Mouse (Mus musculus) midbrain, embryonic 10.5 days (tissue): ENCODE results near the gene Chst4. TPM values are rescaled to one million over a fixed set of nuclear protein-coding genes. Genes with fewer than 3 reads are reported as not detected.

Source experiments
- DNase-seq: peaks from one replicate; pipeline ENCODE4 v3.0.0-alpha.2; 2017; ENCODE audit warnings: low spot score
- H3K27ac ChIP-seq: fragments of 300-500 bp; sonication (generic); replicated peaks from 2 replicates; pipeline ENCODE4 v1.5.1; 2016; ENCODE audit warnings: mild to moderate bottlenecking
- H3K27me3 ChIP-seq: fragments of 300-500 bp; sonication (generic); 2 replicates; pipeline ENCODE4 v1.6.1; 2016; ENCODE audit warnings: low read depth, mild to moderate bottlenecking; ENCODE audit not compliant: poor library complexity, severe bottlenecking
- H3K36me3 ChIP-seq: fragments of 300-500 bp; sonication (generic); 2 replicates; pipeline ENCODE4 v1.6.1; 2016; ENCODE audit warnings: mild to moderate bottlenecking, moderate library complexity
- H3K4me1 ChIP-seq: fragments of 300-500 bp; sonication (generic); 2 replicates; pipeline ENCODE4 v1.6.1; 2016
- H3K4me3 ChIP-seq: fragments of 300-500 bp; sonication (generic); 2 replicates; pipeline ENCODE4 v1.5.1; 2016; ENCODE audit warnings: mild to moderate bottlenecking, moderate library complexity
- H3K9me3 ChIP-seq: fragments of 300-500 bp; sonication (generic); replicated peaks from 2 replicates; pipeline ENCODE4 v1.6.1; 2016; ENCODE audit warnings: mild to moderate bottlenecking
- WGBS: fragments of 180-500 bp; shearing (Covaris S2); methylation state at CpG from one replicate; pipeline ENCODE4 v1.1.7; 2016; 5-methylcytosine and 5-hydroxymethylcytosine counted together
- polyA plus RNA-seq: library from polyadenylated mRNA; unstranded; fragments of >200 nt; fragmentation: Nextera tagmentation; extraction: Ambion mirVana; gene quantifications from 2 replicates; pipeline ENCODE4 v1.2.1, GENCODE M21; 2016

The Chst4 gene
- polyA plus RNA-seq = 0.06 TPM in 1 of 2 replicates, not detected in the other

GRCm38 (mm10) chr8:110039659-110040058 lies at the start of gene Chst4:
Chst4 (minus strand) TSS chr8:110039740.
- no peak for DNase-seq
- Histone ChIP-seq H3K9me3 (no peaks in the 10 kb centered on the region), H3K27ac (no peak within 1 kb of the TSS), H3K27me3 (no peaks in the 10 kb centered on the region), H3K4me1 (peaks cover 8% of the 10 kb centered on the region), H3K4me3 (no peak within 1 kb of the TSS), H3K36me3 (no peaks in the 10 kb centered on the region)
- WGBS = 89% methylated on average over 5 of the region's 5 CpGs

GRCm38 (mm10) chr8:110082416-110083105 lies 43.0 kb upstream of the Chst4 start:
- H3K27ac ChIP-seq = no peak overlapping the region
- H3K4me3 ChIP-seq = no peak overlapping the region
- peaks cover 8% of the 10 kb centered on the region; the same call in 1 of the 2 replicates for H3K9me3 ChIP-seq
- WGBS = 83% methylated on average over 11 of the region's 11 CpGs
- DNase-seq = no peak
- H3K27me3 ChIP-seq = no peaks in the 10 kb centered on the region
- peaks cover 19% of the 10 kb centered on the region for H3K4me1 ChIP-seq
- H3K36me3 ChIP-seq = peaks cover 55% of the 10 kb centered on the region

DNA sequence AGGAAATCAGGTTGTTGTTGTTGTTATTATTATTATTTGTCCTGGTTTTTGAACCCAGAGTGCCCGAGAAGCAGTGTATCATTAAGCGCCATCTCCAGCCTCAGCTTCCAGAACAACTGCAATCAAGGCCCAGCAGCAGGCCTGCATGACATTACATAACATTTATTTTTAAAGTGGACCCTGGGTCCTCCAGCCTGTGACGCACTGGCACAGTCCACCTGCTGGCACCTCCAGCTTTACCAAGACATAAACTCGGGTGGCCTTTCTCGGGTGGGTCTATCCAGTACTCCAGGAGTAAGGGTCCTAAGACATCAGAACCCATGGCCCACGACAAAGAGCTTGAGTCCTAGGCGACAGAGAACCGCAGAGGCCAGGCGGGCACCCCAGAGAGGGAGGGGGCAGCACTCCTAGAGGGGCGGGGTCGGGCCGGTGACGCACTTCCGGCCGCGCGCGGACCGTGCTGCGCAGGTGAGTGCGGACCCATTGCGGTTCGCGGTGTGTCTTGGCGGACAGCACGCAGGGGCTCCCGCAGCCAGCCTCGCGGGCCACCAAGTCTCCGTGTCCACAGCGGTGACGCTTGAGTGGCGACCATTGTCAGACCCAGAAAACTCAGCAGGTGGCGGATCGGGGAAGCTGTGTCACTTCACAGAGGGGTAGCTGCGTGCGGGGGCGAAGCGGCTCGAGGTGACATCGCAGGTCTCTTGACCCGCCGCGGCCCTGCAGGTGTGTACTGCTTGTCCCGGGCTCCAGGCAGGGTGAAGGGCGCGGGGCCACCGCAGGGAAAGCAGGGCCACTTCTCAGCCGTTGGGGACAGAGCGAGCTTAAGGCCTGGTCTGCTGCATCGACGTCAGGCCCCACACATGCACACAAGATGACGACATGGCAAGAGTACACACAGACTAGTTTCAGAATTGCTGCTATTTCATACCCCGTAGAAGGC lies 40.0 kb upstream of the Chst4 start, which contains the start of gene Zfp612:
TSS of gene Zfp612 (plus strand) at position 465 of the 940 bp plus-strand sequence.
- Histone ChIP-seq H3K9me3 (no peaks in the 10 kb centered on the region), H3K27me3 (no peaks in the 10 kb centered on the region), H3K36me3 (peaks cover 25% of the 10 kb centered on the region), H3K4me3 (peak within 1 kb of the TSS; percentile 75), H3K4me1 (peaks cover 19% of the 10 kb centered on the region), H3K27ac (peak within 1 kb of the TSS; percentile 82)
- 7% methylated on average over 54 of the region's 54 CpGs for WGBS
- DNase-seq = peak; percentile 72

DNA sequence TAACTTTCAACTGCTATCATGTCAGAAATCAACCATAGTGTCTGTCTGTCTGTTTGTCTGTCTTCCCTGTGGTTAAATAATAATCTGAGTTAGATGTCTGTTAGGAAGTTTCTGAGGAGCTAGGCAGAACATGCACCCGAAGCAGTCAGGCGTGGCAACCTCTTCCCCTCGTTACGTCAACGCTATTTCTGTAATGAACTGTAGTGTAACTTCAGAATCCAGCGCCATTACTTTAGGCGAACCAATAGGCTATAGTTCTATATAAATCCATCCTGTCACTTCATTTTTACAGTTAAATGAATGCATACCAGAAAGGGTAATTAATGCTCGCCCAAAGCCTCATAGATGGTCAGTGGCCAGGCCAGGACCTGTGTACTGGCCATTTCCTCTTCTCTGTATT lies 35.0 kb upstream of the Chst4 start:
- Histone ChIP-seq H3K27me3 (no peaks in the 10 kb centered on the region), H3K9me3 (no peaks in the 10 kb centered on the region), H3K4me3 (no peak overlapping the region), H3K27ac (no peak overlapping the region), H3K4me1 (peaks cover 4% of the 10 kb centered on the region), H3K36me3 (no peaks in the 10 kb centered on the region)
- 87% methylated on average over 8 of the region's 8 CpGs for WGBS
- no peak for DNase-seq

DNA sequence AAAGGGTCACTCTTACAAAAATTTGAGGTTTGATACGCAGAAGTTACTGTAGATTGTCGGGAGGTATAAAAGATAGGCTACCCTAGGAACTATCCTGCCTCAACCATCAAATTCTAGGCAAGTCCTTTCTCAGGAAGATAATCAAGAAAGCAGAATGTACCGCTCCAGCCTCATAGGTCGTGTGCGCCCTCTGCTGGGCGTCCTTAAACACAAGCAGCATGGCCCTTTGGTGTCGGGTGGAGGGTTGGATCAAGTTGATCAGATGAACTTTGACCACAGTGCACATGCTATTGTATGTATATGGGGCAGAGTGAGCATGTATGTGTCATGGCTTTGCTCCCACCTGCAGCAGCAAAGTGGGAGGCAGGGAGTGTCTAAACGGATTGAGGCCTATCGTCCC lies 32.1 kb upstream of the Chst4 start:
- H3K27me3 ChIP-seq = no peaks in the 10 kb centered on the region
- DNase-seq = peak; percentile 65
- H3K4me3 ChIP-seq = no peak overlapping the region
- no peaks in the 10 kb centered on the region for H3K9me3 ChIP-seq
- H3K4me1 ChIP-seq = no peaks in the 10 kb centered on the region
- H3K27ac ChIP-seq = no peak overlapping the region
- WGBS = 13% methylated on average over 9 of the region's 9 CpGs
- H3K36me3 ChIP-seq = no peaks in the 10 kb centered on the region

DNA sequence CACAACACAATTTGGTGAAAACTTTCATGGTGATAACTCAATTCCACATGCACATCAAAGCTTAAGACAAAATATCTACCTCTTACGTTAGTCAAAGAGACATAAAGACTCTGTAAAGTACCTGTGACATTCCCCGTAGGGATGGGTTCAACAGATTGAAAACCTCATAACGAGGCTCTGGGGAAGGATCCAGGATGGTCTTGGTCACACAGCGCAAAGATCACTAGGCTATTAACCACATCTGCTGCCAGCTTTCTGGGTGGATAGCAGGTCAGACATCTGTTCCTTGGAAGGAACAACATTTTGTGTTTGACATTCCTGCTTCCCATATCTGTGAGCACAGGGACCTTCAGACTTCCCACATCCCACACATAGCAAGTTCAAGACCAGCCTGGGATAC lies 30.2 kb upstream of the Chst4 start:
- Histone ChIP-seq H3K4me3 (no peak overlapping the region), H3K27me3 (no peaks in the 10 kb centered on the region), H3K4me1 (no peaks in the 10 kb centered on the region), H3K9me3 (no peaks in the 10 kb centered on the region), H3K36me3 (no peaks in the 10 kb centered on the region), H3K27ac (no peak overlapping the region)
- no peak for DNase-seq
- WGBS = 94% methylated on average over 4 of the region's 4 CpGs

DNA sequence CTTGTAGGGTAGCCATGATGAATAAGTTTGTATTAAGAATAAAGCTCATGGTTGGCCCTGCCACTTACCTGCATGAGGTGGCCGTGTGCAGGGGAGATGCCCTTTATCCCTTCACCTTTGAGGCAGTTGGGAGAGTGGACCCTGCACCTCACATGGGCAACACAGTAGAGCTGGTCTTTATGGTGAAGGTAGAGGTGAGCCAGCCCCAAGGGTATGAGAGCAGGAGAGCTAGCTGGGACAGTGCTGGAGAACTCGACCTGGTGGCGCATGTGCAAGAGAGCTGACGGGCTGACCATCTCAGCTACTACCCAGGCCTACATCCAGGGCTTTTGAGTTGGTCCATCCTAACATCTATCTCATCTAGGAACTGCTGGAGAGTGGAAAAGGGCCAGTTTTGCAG lies 26.1 kb upstream of the Chst4 start:
- DNase-seq = no peak
- 85% methylated on average over 4 of the region's 4 CpGs for WGBS
- H3K4me3 ChIP-seq = no peak overlapping the region
- no peaks in the 10 kb centered on the region for H3K36me3 ChIP-seq
- no peaks in the 10 kb centered on the region for H3K27me3 ChIP-seq
- no peaks in the 10 kb centered on the region for H3K9me3 ChIP-seq
- H3K27ac ChIP-seq = no peak overlapping the region
- no peaks in the 10 kb centered on the region for H3K4me1 ChIP-seq

- no peaks in the 10 kb centered on the region for H3K27me3 ChIP-seq
- no peaks in the 10 kb centered on the region for H3K4me1 ChIP-seq
- H3K9me3 ChIP-seq = no peaks in the 10 kb centered on the region
- H3K4me3 ChIP-seq = no peak overlapping the region
- no peak overlapping the region for H3K27ac ChIP-seq
- WGBS = 94% methylated on average over 18 of the region's 18 CpGs
- DNase-seq = no peak
- no peaks in the 10 kb centered on the region for H3K36me3 ChIP-seq
These were observed 25.2 kb upstream of the Chst4 start for GRCm38 (mm10) chr8:110064606-110065365.

DNA sequence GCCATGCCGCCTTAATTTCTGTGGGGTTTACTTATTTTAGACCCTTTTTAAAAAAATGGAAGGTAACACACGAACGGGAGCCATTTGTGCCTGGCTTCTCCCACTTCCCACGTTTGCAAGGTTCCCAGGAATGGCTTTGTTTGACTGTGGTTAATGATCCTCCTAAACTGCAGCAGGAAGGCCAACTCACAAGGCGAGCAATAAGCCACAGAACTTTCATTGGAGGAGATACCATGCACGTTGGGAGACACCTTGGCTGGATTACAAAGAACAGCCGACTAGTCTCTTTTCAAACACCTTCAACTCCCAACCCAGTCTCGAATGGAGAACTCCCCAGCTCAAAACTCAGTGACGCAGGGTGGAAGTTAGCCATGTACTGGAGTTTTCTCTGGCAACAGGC lies 24.6 kb upstream of the Chst4 start:
- Histone ChIP-seq H3K36me3 (no peaks in the 10 kb centered on the region), H3K9me3 (no peaks in the 10 kb centered on the region), H3K27ac (no peak overlapping the region), H3K4me1 (no peaks in the 10 kb centered on the region), H3K27me3 (no peaks in the 10 kb centered on the region), H3K4me3 (no peak overlapping the region)
- WGBS = 83% methylated on average over 9 of the region's 9 CpGs
- DNase-seq = no peak

DNA sequence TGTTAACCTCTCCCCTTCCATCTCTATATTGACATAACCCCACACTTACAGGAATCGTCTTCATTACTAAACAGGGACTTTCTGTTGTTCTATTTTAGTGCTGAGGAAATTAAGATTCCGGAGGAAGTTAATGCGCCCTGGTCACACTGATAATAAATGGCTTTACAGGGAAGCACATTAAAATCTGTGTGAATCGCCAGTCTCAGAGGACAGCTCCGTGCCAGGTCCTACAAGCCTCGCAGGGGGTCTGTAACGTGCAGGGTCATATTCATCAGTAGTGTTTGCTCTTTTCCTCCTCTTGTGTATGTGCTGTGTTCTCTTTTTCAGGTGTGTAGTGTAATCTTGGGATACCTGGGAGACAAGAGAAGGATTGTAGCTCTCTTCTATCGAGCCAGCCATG lies 18.7 kb upstream of the Chst4 start:
- no peak for DNase-seq
- Histone ChIP-seq H3K27ac (no peak overlapping the region), H3K36me3 (no peaks in the 10 kb centered on the region), H3K27me3 (no peaks in the 10 kb centered on the region), H3K4me1 (no peaks in the 10 kb centered on the region), H3K4me3 (no peak overlapping the region), H3K9me3 (no peaks in the 10 kb centered on the region)
- 88% methylated on average over 8 of the region's 8 CpGs for WGBS

DNA sequence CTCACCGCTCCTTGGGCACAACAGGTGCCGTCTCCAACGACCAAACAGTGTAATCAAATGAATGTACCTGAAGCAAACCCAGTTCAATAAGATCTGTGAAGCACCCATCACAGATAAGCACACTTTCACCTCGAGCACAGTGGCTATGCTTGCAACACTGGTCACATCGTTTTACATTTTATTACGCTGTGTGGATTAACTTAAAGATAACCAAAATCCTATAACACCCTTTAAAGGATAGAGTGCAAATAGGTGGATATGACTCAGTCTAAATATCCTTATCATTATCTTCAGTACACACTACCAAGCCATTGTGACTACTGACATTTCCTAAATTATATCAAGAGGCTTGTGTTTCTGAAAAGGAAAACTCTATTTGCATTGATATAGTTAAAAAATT lies 11.7 kb upstream of the Chst4 start:
- no peak overlapping the region for H3K4me3 ChIP-seq
- no peaks in the 10 kb centered on the region for H3K9me3 ChIP-seq
- DNase-seq = no peak
- H3K27ac ChIP-seq = no peak overlapping the region
- H3K36me3 ChIP-seq = no peaks in the 10 kb centered on the region
- H3K4me1 ChIP-seq = no peaks in the 10 kb centered on the region
- H3K27me3 ChIP-seq = no peaks in the 10 kb centered on the region
- 82% methylated on average over 6 of the region's 6 CpGs for WGBS

GRCm38 (mm10) chr8:110040509-110040908 lies 969 bp upstream of the Chst4 start:
- no peak for DNase-seq
- H3K4me1 ChIP-seq = peaks cover 5% of the 10 kb centered on the region; the same call in 1 of the 2 replicates
- H3K27ac ChIP-seq = no peak overlapping the region
- no peaks in the 10 kb centered on the region for H3K36me3 ChIP-seq
- H3K9me3 ChIP-seq = no peaks in the 10 kb centered on the region
- no peak overlapping the region for H3K4me3 ChIP-seq
- WGBS = 88% methylated on average over 4 of the region's 4 CpGs
- H3K27me3 ChIP-seq = no peaks in the 10 kb centered on the region
